Mouse (Mus musculus): ENCODE results near the gene Kif13a.
A peak's percentile ranks its signal among the peaks of the same experiment; 100 is the strongest.

Kif13a gene

GRCm38 (mm10) chr13:46880736-46881135 lies 48.9 kb downstream of the Kif13a start:
- no peak for DNase-seq

GRCm38 (mm10) chr13:46880243-46880642 lies 49.4 kb downstream of the Kif13a start:
- no peak for DNase-seq

DNA sequence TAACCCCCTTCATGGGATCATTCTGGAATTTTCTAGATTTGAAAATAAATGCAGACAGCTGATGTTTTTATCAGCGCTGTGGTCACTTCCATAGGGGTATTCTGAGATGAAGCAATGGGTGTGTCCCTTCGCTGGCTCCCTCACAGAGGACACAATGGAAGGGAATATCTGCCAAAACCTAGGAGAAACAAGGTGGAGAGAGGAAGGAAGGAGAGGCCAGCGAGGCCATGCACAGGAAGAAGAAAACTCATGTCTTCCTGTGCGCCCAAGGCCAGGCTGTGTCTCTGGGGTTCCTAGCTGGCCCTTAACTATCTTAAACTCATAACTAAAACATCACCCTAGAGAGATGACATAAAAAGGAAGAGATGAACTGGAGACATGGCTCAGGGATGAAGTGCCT lies 52.6 kb downstream of the Kif13a start:
- DNase-seq: no peak

- no peak for DNase-seq
Measured at GRCm38 (mm10) chr13:46875377-46875776, 54.3 kb downstream of the Kif13a start.

DNA sequence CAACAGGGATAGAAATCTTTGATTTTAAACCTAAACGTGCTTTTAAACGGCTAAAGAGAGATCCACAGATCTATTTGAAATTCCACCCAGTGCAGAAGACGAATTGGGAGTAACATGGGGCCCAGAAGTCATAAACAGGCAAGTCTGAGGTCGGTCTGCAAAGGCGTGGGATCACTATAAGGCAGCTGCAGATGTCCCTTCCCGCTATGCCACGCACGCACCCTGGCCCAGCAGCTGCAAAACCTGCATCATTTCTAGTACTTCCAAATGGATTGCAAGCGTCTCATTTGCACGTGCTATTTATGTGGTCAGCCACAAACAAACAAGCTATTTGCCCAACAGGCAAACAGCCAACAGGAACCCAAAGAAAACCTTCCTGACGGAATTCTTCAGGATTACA lies 56.9 kb downstream of the Kif13a start:
- no peak for DNase-seq

- no peak for DNase-seq
Measured at GRCm38 (mm10) chr13:46872194-46872593, 57.5 kb downstream of the Kif13a start.

- DNase-seq: no peak
Measured at GRCm38 (mm10) chr13:46869464-46869863, 60.2 kb downstream of the Kif13a start.

DNA sequence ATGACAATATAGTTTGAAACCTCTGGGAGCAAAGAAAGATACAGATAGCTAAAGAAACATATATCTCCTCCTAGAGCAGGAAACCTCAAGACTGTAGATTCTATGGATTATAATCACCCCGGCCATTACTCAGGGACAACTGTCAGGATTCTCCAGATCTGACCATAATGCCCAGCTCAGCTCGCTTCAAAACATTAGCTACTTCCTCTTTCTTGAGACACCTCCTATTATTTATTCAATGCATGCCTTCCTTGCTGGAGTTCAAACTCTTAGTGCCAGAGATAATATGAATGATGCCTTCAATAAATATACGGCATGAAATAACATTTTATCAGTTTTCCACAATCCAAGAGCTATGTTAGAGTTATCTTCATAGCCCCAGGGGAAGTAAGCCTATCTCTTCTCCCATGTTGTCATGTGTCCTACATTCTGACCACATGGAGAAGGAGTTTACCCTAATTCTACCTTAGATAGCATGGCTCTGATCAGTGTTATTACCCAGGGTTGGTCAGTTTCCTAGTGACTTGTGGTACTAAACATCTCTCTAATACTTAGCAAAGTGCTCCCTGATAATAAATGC lies 66.4 kb downstream of the Kif13a start:
- no peak for DNase-seq

DNA sequence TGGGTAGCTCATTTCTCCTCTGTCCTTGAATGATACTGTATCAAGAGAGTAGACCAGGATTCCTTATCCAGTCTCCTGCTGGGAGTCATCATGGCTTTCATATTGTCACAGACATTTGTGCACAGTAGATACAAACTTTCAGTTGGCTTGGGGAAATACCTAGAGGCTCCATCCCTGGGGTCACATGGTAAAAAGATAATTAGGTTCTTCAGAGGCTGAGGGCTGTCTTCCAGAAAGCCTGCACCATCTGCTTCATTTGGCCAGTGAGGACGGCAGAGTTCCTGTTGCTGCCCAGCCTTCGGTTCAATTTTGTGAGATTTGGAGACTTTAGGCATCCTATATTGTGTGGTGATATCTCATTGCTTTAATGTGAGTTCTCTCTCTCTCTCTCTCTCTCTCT lies 69.8 kb downstream of the Kif13a start:
- DNase-seq: peak; percentile 94

DNA sequence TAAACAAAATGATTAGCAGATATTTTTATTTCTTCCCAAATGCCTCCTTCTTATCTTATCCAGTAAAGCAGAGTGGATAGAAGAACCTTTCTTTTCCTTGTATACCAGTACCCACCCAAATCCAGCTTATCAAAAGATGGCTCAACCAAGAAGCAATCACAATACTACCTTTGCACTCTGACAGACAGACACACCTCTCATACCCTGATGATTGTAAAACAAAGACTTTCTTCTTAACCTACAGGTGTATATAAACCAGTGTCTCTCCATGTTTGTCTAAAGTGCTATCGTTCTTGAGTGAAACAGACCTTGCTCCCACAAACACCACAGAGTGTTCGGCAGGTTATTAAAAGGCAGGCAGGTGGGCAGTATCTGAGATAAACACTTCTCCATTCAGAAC lies 70.5 kb downstream of the Kif13a start:
- no peak for DNase-seq

- DNase-seq: peak; percentile 63
Measured at GRCm38 (mm10) chr13:46858835-46859152, 70.9 kb downstream of the Kif13a start.

- DNase-seq: no peak
Measured at GRCm38 (mm10) chr13:46858143-46858834, 71.4 kb downstream of the Kif13a start.

DNA sequence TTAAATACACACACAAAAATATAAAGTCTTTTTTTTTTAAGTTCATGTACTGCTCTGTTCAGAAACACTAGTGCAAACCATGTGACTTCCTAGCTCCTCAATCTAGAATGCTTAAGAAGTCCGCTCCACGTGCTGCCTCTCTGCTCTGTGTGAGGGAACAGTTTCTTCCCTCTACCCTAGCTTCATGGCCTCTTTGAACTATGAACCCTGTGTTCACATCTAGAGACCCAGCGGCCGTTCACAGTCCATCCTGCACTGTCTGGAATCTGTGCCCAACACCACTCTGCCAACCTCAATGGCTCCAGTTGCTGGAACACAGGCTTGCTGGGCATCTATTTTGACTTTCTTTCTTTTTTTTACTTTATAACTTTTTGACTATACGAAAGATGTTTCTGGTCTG lies 75.2 kb downstream of the Kif13a start:
- no peak for DNase-seq

DNA sequence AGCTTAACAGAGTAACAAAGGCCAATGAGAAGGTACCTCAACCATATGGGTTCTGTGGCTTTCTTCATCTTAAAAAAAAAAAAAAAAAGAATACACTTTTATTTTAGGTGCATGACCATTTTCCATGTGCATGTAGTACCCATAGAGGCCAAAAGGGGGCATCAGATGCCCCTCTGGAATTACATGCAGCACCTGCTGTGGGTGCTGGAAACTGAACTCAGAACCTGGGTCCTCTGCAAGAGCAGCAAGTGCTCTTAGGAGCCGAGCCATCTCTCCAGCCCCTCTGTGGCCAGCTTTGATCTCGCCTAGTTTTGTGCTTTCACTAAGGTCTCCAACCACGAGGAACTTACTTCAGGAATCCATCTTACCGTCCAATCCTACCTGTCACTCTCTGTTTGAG lies 77.2 kb downstream of the Kif13a start:
- no peak for DNase-seq

GRCm38 (mm10) chr13:46845456-46845855 lies 84.2 kb downstream of the Kif13a start:
- no peak for DNase-seq

DNA sequence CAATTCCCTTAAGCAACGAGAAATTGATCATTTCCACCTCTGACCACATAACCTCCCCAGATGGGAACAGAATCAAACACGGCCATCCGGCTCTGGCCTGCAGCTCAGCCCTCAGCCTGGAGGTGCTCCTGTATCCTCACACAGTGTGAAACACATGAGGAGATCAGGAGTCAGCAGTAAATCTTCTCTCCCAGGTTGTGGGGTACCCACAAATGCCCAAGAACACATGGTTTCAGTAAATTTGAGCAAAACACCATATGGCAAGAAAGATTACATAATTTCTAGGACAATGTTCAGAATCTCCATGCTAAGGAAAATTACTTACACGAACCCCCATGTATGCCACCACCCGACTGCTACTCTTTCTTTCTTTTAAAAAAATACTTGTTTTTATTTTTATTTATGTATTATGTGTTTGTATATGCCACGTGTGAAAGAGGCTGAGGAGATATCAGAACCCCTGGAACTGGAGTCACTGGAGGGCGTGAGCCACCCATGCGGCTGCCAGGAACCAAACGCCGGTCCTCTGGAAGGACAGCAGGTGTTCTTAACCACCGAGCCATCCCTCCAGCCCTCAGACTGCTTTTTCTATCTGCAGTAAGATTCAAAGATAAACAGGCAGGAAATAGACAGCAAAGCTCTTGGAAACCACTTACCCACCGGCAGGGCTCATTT lies 85.0 kb downstream of the Kif13a start:
- peak; percentile 83 for DNase-seq

DNA sequence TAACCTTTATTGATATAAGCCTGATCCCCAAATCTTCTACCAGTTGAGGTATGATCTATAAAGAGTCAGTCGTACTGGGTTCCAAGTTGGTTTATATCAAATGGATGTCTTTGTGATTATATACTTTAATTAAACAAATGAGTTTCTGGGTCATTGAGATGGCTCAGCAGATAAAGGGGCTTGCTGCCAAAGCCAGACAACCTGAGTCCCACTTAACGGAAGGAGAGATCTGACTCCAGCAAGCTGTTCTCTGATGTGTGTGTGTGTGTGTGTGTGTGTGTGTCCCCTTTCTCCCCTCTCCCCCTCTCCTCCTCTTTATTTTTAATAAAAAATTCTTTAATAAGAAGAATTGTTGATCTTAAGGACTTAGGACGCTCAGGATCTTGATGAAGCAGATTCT lies 86.0 kb downstream of the Kif13a start:
- no peak for DNase-seq

DNA sequence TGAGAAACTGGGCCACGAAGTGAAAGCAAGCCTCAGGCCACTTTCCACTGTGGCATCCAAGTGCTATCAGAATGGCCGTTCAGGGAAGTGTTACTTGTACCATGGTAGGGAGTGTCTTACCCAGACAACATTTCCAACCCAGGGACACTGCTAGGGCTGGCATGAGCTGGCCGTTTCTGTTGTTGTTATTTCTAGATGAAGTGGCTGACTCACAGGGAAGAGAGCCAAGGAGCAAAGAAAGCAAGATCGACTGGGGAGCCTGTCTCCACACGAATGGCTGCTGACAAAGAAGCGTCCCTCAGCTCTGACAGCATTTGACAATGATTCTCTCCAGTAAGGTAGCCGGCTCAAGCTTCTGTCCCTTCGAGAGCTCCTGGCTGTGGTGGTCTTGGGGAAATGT lies 87.5 kb downstream of the Kif13a start:
- DNase-seq: peak; percentile 78

DNA sequence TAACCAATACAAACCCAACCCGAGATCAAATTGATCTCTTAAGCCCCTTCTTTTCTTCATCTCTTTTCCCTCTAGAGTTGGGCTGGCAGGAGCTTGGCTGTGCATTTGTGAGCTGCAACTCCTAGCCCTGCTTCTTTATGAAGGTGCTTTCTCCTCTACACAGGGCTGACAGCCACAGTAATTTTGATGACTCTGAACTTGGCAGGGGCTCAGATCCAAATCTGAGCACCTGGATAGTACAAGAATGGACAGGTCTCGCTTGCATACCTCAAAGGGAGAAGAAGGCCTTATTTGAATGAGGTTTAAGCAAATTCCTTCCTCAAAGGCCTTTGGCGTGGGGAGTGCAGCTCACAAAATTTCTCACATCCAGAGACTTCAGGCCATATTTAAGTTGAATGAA lies 88.0 kb downstream of the Kif13a start:
- DNase-seq: peak; percentile 72

GRCm38 (mm10) chr13:46840676-46841075 lies 89.0 kb downstream of the Kif13a start:
- no peak for DNase-seq

DNA sequence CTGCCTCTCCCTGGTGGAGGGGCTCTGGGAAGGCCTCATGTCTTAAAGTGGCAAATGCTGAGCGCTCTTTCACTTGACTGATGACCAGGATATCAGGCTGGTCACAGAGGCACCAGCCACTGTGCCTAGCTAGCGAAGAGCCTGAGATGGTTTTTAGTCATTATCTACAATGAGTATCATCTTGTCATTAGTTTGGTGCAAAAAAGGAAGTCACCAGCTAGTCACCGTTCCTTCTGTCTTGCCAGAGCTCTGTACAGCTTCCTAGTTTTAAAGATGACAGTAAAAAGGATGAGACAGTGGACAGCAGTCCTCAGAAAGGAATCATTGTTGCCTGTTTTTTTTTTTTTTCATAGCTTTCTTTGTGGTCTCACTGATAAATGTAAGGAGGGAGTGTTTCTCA lies 90.4 kb downstream of the Kif13a start:
- DNase-seq: no peak

- DNase-seq: no peak
Measured at GRCm38 (mm10) chr13:46838551-46838950, 91.1 kb downstream of the Kif13a start.

DNA sequence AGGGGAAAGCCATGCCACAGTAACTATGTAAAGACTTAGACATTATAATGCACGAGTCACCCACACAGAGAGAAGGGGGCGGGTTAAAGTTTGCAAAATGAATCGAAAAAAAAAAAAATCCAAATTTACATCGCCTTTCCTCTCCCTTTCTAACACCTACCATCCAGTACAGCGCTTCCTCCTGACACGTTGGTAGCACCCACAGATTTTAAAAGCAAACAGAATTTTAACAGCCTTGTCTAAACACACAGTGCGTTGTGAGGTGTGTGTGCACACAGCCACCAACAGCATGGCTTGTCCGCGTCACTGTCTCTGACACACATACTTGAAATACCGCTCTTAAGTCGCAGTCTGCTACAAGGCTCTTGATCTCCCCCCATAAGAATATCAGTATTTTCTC lies 94.3 kb downstream of the Kif13a start:
- no peak for DNase-seq

GRCm38 (mm10) chr13:46834805-46835204 lies 94.9 kb downstream of the Kif13a start:
- DNase-seq: no peak

GRCm38 (mm10) chr13:46833586-46833985 lies 96.1 kb downstream of the Kif13a start:
- DNase-seq: no peak
